Mouse (Mus musculus): Measurements from ENCODE around the gene Map4k3. TPM values are rescaled to one million over a fixed set of nuclear protein-coding genes. Genes with fewer than 3 reads are reported as not detected.

Gene Map4k3
- total and polyA plus RNA-seq, 2 experiments: 5.6 to 23.6 TPM

DNA sequence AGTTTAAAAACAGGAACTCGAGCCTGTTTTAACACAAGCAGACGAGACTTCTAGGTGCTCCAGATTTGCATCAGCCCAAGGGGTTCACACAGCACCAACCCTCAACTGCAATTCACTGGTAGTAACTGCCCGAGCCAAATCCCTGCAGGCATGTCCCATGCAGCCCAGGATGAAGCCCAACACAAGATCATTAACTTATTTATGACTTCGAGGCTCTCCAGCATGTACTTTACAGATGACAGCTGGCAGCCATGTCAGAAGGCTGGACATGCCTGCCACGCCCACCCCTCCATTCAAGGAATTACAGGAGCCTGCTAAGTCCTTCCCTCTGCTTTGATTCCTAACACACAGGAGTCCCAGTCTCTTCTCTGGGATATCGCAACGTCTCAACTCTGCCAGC is 29.4 kb downstream of the Map4k3 start:
- Histone ChIP-seq H3K79me2 (ENCODE audit: control insufficient read depth, insufficient read depth, low read length) (peaks cover 30% of the 10 kb centered on the region), H3K27ac (replicated peaks; ENCODE audit: insufficient read depth, low read depth, low read length) (no peak overlapping the region), H3K9ac (ENCODE audit: low read depth, low read length) (no peak overlapping the region), H3K4me3 (ENCODE audit: insufficient read depth, low read depth, low read length) (no peak overlapping the region), H3K36me3 (ENCODE audit: control insufficient read depth, insufficient read depth, low read length) (no peaks in the 10 kb centered on the region), H3K4me1 (ENCODE audit: control insufficient read depth, insufficient read depth, low read length) (peaks cover 12% of the 10 kb centered on the region), H3K27me3 (ENCODE audit: control insufficient read depth, insufficient read depth, low read length) (no peaks in the 10 kb centered on the region)
- WGBS: 68% methylated on average over 7 of the region's 7 CpGs
- DNase-seq (ENCODE audit: extremely low read depth, low read depth, low spot score): no peak
- TF ChIP-seq POLR2A (IDR thresholded peaks at IDR 0.05; ENCODE audit: extremely low read depth, insufficient read depth, low read length) (no peak), CTCF (IDR thresholded peaks at IDR 0.05; ENCODE audit: low read depth, low read length) (no peak)

DNA sequence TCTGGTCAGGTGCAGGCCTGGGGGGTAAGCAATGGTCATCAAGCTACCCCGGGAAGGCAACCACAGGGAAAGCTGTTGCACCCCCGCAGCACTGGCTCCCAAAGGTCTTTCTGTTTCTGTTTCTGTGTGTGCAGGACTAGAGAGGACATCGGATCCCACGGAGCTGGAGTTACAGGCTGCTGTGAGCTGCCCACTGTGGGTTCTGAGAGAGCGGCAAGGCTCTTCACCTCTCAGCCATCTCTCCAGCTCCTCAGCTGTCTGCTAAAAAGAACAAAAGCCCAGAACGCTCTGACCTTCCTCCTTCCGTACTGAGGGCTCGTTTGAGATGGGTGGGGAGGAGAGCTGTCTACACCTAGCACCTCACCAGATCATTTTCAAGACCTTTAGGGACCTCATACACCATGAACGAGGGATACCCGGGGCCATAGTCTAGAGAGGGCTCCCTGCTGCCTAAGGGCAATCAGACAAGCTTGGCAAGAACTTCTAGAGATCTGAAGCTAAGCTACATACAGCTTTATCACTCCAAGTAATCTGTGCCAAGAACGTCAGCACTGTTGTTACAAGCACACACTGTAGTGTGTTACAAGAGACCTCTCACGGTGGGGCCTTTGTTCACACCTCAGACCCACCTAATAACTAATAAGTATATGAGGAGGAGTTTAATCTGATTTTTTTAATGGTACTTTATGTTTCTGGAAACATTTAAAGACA is 29.9 kb downstream of the Map4k3 start:
- peak; percentile 66 for DNase-seq (ENCODE audit: extremely low read depth, low read depth, low spot score)
- no peaks in the 10 kb centered on the region for H3K27me3 ChIP-seq (ENCODE audit: control insufficient read depth, insufficient read depth, low read length)
- no peak overlapping the region for H3K4me3 ChIP-seq (ENCODE audit: insufficient read depth, low read depth, low read length)
- H3K4me1 ChIP-seq (ENCODE audit: control insufficient read depth, insufficient read depth, low read length): peaks cover 12% of the 10 kb centered on the region
- peaks cover 33% of the 10 kb centered on the region for H3K79me2 ChIP-seq (ENCODE audit: control insufficient read depth, insufficient read depth, low read length)
- H3K9ac ChIP-seq (ENCODE audit: low read depth, low read length): peak overlapping the region; percentile 20; the same call in 1 of the 2 replicates
- WGBS: 18% methylated on average over 12 of the region's 12 CpGs
- TF ChIP-seq CTCF (IDR thresholded peaks at IDR 0.05; ENCODE audit: low read depth, low read length) (no peak), POLR2A (IDR thresholded peaks at IDR 0.05; ENCODE audit: extremely low read depth, insufficient read depth, low read length) (no peak)
- H3K36me3 ChIP-seq (ENCODE audit: control insufficient read depth, insufficient read depth, low read length): no peaks in the 10 kb centered on the region
- peak overlapping the region; percentile 13 for H3K27ac ChIP-seq (replicated peaks; ENCODE audit: insufficient read depth, low read depth, low read length)

GRCm38 (mm10) chr17:80696956-80697355 is 31.3 kb downstream of the Map4k3 start:
- Histone ChIP-seq H3K79me2 (ENCODE audit: control insufficient read depth, insufficient read depth, low read length) (peaks cover 36% of the 10 kb centered on the region), H3K27ac (replicated peaks; ENCODE audit: insufficient read depth, low read depth, low read length) (no peak overlapping the region), H3K27me3 (ENCODE audit: control insufficient read depth, insufficient read depth, low read length) (no peaks in the 10 kb centered on the region), H3K4me1 (ENCODE audit: control insufficient read depth, insufficient read depth, low read length) (peaks cover 12% of the 10 kb centered on the region), H3K9ac (ENCODE audit: low read depth, low read length) (no peak overlapping the region), H3K4me3 (ENCODE audit: insufficient read depth, low read depth, low read length) (no peak overlapping the region), H3K36me3 (ENCODE audit: control insufficient read depth, insufficient read depth, low read length) (no peaks in the 10 kb centered on the region)
- DNase-seq (ENCODE audit: extremely low read depth, low read depth, low spot score): no peak
- 87% methylated on average over 5 of the region's 5 CpGs for WGBS
- TF ChIP-seq CTCF (IDR thresholded peaks at IDR 0.05; ENCODE audit: low read depth, low read length) (no peak), POLR2A (IDR thresholded peaks at IDR 0.05; ENCODE audit: extremely low read depth, insufficient read depth, low read length) (no peak)

DNA sequence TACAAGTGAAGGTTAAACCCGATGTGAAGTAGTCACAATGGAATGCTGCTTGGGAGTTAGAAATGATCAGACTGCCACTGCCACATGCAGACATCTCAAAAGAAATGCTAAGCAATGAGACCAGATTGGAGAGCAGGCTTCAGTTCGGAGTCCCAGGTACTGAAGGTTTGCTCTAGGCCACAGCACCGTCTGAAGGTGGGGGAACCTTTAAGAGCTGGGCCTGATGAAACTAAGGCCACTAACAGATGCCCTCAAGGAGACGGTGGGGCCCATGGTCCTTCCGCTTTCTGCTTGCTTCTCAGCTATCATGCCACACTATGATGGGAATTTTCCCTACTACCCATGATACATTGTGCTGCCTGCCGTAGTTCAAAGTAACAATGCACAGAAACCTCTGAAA is 32.1 kb downstream of the Map4k3 start:
- Histone ChIP-seq H3K9ac (ENCODE audit: low read depth, low read length) (no peak overlapping the region), H3K27me3 (ENCODE audit: control insufficient read depth, insufficient read depth, low read length) (no peaks in the 10 kb centered on the region), H3K4me3 (ENCODE audit: insufficient read depth, low read depth, low read length) (no peak overlapping the region), H3K4me1 (ENCODE audit: control insufficient read depth, insufficient read depth, low read length) (peaks cover 13% of the 10 kb centered on the region), H3K27ac (replicated peaks; ENCODE audit: insufficient read depth, low read depth, low read length) (no peak overlapping the region), H3K79me2 (ENCODE audit: control insufficient read depth, insufficient read depth, low read length) (peaks cover 38% of the 10 kb centered on the region), H3K36me3 (ENCODE audit: control insufficient read depth, insufficient read depth, low read length) (no peaks in the 10 kb centered on the region)
- TF ChIP-seq CTCF (IDR thresholded peaks at IDR 0.05; ENCODE audit: low read depth, low read length) (no peak), POLR2A (IDR thresholded peaks at IDR 0.05; ENCODE audit: extremely low read depth, insufficient read depth, low read length) (no peak)
- DNase-seq (ENCODE audit: extremely low read depth, low read depth, low spot score): no peak
- WGBS: 90% methylated on average over 6 of the region's 6 CpGs

DNA sequence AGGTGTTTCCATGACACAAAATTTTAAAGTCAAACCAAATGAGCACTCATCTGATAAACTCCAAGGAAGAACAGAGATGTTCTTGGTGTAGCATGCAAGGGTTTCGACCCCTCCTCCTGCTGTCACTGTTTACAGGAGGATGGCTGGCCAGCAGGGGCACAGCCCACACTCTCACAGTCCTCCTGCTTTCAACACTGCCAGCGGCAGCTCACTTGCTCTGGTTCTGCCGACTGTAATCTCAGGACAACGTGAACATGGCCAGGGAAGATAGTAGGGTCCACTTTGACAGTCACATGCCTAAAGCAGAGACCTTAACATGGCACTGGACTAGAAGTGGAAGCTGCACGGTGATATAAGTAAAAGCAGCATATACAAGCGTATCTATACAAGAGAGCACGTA is 34.6 kb downstream of the Map4k3 start:
- Histone ChIP-seq H3K4me1 (ENCODE audit: control insufficient read depth, insufficient read depth, low read length) (peaks cover 15% of the 10 kb centered on the region), H3K27ac (replicated peaks; ENCODE audit: insufficient read depth, low read depth, low read length) (no peak overlapping the region), H3K4me3 (ENCODE audit: insufficient read depth, low read depth, low read length) (no peak overlapping the region), H3K9ac (ENCODE audit: low read depth, low read length) (no peak overlapping the region), H3K36me3 (ENCODE audit: control insufficient read depth, insufficient read depth, low read length) (no peaks in the 10 kb centered on the region), H3K79me2 (ENCODE audit: control insufficient read depth, insufficient read depth, low read length) (peaks cover 43% of the 10 kb centered on the region), H3K27me3 (ENCODE audit: control insufficient read depth, insufficient read depth, low read length) (no peaks in the 10 kb centered on the region)
- WGBS: 54% methylated on average over 7 of the region's 7 CpGs
- no peak for DNase-seq (ENCODE audit: extremely low read depth, low read depth, low spot score)
- TF ChIP-seq POLR2A (IDR thresholded peaks at IDR 0.05; ENCODE audit: extremely low read depth, insufficient read depth, low read length): no peak
- TF ChIP-seq CTCF (IDR thresholded peaks at IDR 0.05; ENCODE audit: low read depth, low read length): no peak

- peaks cover 9% of the 10 kb centered on the region for H3K4me1 ChIP-seq (ENCODE audit: control insufficient read depth, insufficient read depth, low read length)
- WGBS: 86% methylated on average over 13 of the region's 13 CpGs
- no peaks in the 10 kb centered on the region for H3K27me3 ChIP-seq (ENCODE audit: control insufficient read depth, insufficient read depth, low read length)
- H3K27ac ChIP-seq (replicated peaks; ENCODE audit: insufficient read depth, low read depth, low read length): no peak overlapping the region
- DNase-seq (ENCODE audit: extremely low read depth, low read depth, low spot score): no peak
- H3K36me3 ChIP-seq (ENCODE audit: control insufficient read depth, insufficient read depth, low read length): no peaks in the 10 kb centered on the region
- TF ChIP-seq POLR2A (IDR thresholded peaks at IDR 0.05; ENCODE audit: extremely low read depth, insufficient read depth, low read length) (no peak), CTCF (IDR thresholded peaks at IDR 0.05; ENCODE audit: low read depth, low read length) (no peak)
- peaks cover 45% of the 10 kb centered on the region for H3K79me2 ChIP-seq (ENCODE audit: control insufficient read depth, insufficient read depth, low read length)
- H3K9ac ChIP-seq (ENCODE audit: low read depth, low read length): no peak overlapping the region
- H3K4me3 ChIP-seq (ENCODE audit: insufficient read depth, low read depth, low read length): no peak overlapping the region
These were observed 36.1 kb downstream of the Map4k3 start for GRCm38 (mm10) chr17:80692183-80692582.

Measured in liver, adult 2 months (tissue).